Comparison of ENCODE assay signal across 7 mouse cellular contexts in the genomic region with DNA sequence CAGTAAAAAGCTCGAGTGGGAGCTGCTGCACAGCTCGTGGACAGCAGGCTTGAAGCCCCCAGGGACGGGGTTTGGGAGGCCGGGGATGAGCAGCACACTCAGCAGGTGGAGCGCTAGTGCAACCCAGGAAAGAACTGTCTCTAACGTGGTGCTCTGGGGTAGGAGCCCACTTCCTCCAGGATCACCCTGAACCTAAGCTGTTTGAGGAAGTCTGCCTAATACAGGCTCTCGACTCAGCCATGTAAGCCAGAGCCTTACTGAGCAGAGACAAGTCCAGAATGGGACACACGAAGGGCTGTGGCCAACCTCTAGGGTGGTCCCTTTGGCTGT. TPM values are rescaled to one million over a fixed set of nuclear protein-coding genes. Genes with fewer than 3 reads are reported as not detected.
DNase-seq lines count a peak whose midpoint lies in the region; ATAC-seq and TF ChIP-seq lines count a peak whose summit lies in the region.

No protein-coding gene starts in this region.

- H3K27me3 ChIP-seq in liver, adult 2 months (ENCODE audit: control insufficient read depth, insufficient read depth, low read length) = no peaks in the 10 kb centered on the region
- H3K27me3 ChIP-seq in hindbrain, embryonic 11.5 days (ENCODE audit: control insufficient read depth, insufficient read depth, low read length) = no peaks in the 10 kb centered on the region
- peaks cover 9% of the 10 kb centered on the region for H3K27me3 ChIP-seq in liver, embryonic 11.5 days (replicated peaks; ENCODE audit: control insufficient read depth, insufficient read depth, low read length)
- no peaks in the 10 kb centered on the region for H3K27me3 ChIP-seq in stomach, embryonic 14.5 days (ENCODE audit: control insufficient read depth, insufficient read depth, low read length)

- H3K9ac ChIP-seq in liver, adult 2 months (ENCODE audit: low read depth, low read length) = peak overlapping the region; percentile 7
- no peak overlapping the region for H3K9ac ChIP-seq in hindbrain, embryonic 11.5 days (ENCODE audit: low read depth, low read length)
- no peak overlapping the region for H3K9ac ChIP-seq in liver, embryonic 11.5 days (ENCODE audit: low read depth, low read length)
- no peak overlapping the region for H3K9ac ChIP-seq in stomach, embryonic 14.5 days (replicated peaks; ENCODE audit: low read depth, low read length)

- DNase-seq in liver, adult 2 months (ENCODE audit: extremely low read depth, low read depth, low spot score) = no peak
- no peak for DNase-seq in liver
- peak; percentile 18 for DNase-seq in hindbrain, embryonic 11.5 days (ENCODE audit: low spot score)
- DNase-seq in liver, embryonic 11.5 days (ENCODE audit: low spot score) = no peak
- no peak for DNase-seq in urinary bladder, adult 18-20 months (ENCODE audit: low spot score in 2 of 2)
- DNase-seq in testis, postnatal 10 days (ENCODE audit: low spot score) = no peak

- no peak for ATAC-seq in hindbrain, embryonic 11.5 days (ENCODE audit: low FRiP score)
- no peak for ATAC-seq in liver, embryonic 11.5 days (replicated peaks; ENCODE audit: low FRiP score)
- no peak for ATAC-seq in stomach, embryonic 14.5 days (ENCODE audit: insufficient number of reproducible peaks, insufficient read depth, low FRiP score, low read depth)

- H3K4me3 ChIP-seq in liver, adult 2 months (ENCODE audit: insufficient read depth, low read depth, low read length) = no peak overlapping the region
- H3K4me3 ChIP-seq in hindbrain, embryonic 11.5 days (ENCODE audit: low read depth, low read length) = no peak overlapping the region
- no peak overlapping the region for H3K4me3 ChIP-seq in liver, embryonic 11.5 days (ENCODE audit: low read depth, low read length)
- H3K4me3 ChIP-seq in stomach, embryonic 14.5 days (ENCODE audit: low read depth, low read length) = no peak overlapping the region

- no peak for TF ChIP-seq CTCF in liver, adult 2 months (IDR thresholded peaks at IDR 0.05; ENCODE audit: low read depth, low read length)

- H3K27ac ChIP-seq in liver, adult 2 months (replicated peaks; ENCODE audit: insufficient read depth, low read depth, low read length) = peak overlapping the region; percentile 64
- H3K27ac ChIP-seq in hindbrain, embryonic 11.5 days (ENCODE audit: low read depth, low read length) = peak overlapping the region; percentile 4; the same call in 1 of the 2 replicates
- H3K27ac ChIP-seq in liver, embryonic 11.5 days (ENCODE audit: low read depth, low read length) = no peak overlapping the region
- H3K27ac ChIP-seq in stomach, embryonic 14.5 days (ENCODE audit: low read length) = peak overlapping the region; percentile 80

- H3K4me2 ChIP-seq in hindbrain, embryonic 11.5 days (replicated peaks; ENCODE audit: low read depth, low read length) = no peak overlapping the region
- 0 out of 2 replicates have a peak overlapping the region, but pooled peaks have one; percentile 8 for H3K4me2 ChIP-seq in liver, embryonic 11.5 days
- no peak overlapping the region for H3K4me2 ChIP-seq in stomach, embryonic 14.5 days (replicated peaks; ENCODE audit: low read depth, low read length)

- no peaks in the 10 kb centered on the region for H3K9me3 ChIP-seq in hindbrain, embryonic 11.5 days (ENCODE audit: control insufficient read depth, low read length)
- no peaks in the 10 kb centered on the region for H3K9me3 ChIP-seq in liver, embryonic 11.5 days (ENCODE audit: control insufficient read depth, low read length)
- H3K9me3 ChIP-seq in stomach, embryonic 14.5 days (ENCODE audit: control insufficient read depth, low read depth, low read length) = no peaks in the 10 kb centered on the region

- peaks cover 38% of the 10 kb centered on the region for H3K4me1 ChIP-seq in liver, adult 2 months (ENCODE audit: control insufficient read depth, insufficient read depth, low read length)
- no peaks in the 10 kb centered on the region; the same call in 1 of the 2 replicates for H3K4me1 ChIP-seq in hindbrain, embryonic 11.5 days (replicated peaks; ENCODE audit: control insufficient read depth, insufficient read depth, low read length)
- peaks cover 11% of the 10 kb centered on the region for H3K4me1 ChIP-seq in liver, embryonic 11.5 days (replicated peaks; ENCODE audit: control insufficient read depth, insufficient read depth, low read length)
- H3K4me1 ChIP-seq in stomach, embryonic 14.5 days (ENCODE audit: control insufficient read depth, insufficient read depth, low read length) = peaks cover 17% of the 10 kb centered on the region

- 25% methylated on average over 8 of the region's 8 CpGs for WGBS in liver, adult 2 months
- 58% methylated on average over 8 of the region's 8 CpGs for WGBS in hindbrain, embryonic 11.5 days
- WGBS in liver, embryonic 11.5 days = 45% methylated on average over 8 of the region's 8 CpGs
- WGBS in stomach, embryonic 14.5 days = 49% methylated on average over 8 of the region's 8 CpGs

- TF ChIP-seq POLR2A in liver, adult 2 months (IDR thresholded peaks at IDR 0.05; ENCODE audit: extremely low read depth, insufficient read depth, low read length) = no peak

- peaks cover 2% of the 10 kb centered on the region; the same call in 1 of the 2 replicates for H3K36me3 ChIP-seq in liver, adult 2 months (ENCODE audit: control insufficient read depth, insufficient read depth, low read length)
- H3K36me3 ChIP-seq in hindbrain, embryonic 11.5 days (ENCODE audit: control insufficient read depth, insufficient read depth, low read length) = 0 out of 2 replicates have a peak, but pooled peaks cover 4% of the 10 kb centered on the region
- H3K36me3 ChIP-seq in liver, embryonic 11.5 days (ENCODE audit: control insufficient read depth, insufficient read depth, low read length) = peaks cover 10% of the 10 kb centered on the region; the same call in 1 of the 2 replicates
- peaks cover 17% of the 10 kb centered on the region for H3K36me3 ChIP-seq in stomach, embryonic 14.5 days (ENCODE audit: control insufficient read depth, insufficient read depth, low read length)

- peaks cover 7% of the 10 kb centered on the region; the same call in 1 of the 2 replicates for H3K79me2 ChIP-seq in liver, adult 2 months (ENCODE audit: control insufficient read depth, insufficient read depth, low read length)

RNA-seq across cellular contexts. Expression of gene Gcgr, which starts 8.4 kb away (rescaled TPM):
- total RNA-seq in liver, adult 2 months (2014; rRNA removed) = 135 and 143 TPM in 2 replicates
- 542 and 561 TPM in 2 replicates for polyA plus RNA-seq in liver, adult 2 months (2012; rRNA removed)
- 0.31 and 0.56 TPM in 2 replicates for polyA plus RNA-seq in hindbrain, embryonic 11.5 days (2014; fragmentation: Nextera tagmentation; extraction: Ambion mirVana)
- polyA plus RNA-seq in liver, embryonic 11.5 days (2014; fragmentation: Nextera tagmentation; extraction: Ambion mirVana) = 7.6 and 7.7 TPM in 2 replicates
- polyA plus RNA-seq in stomach, embryonic 14.5 days (2014; fragmentation: Nextera tagmentation; extraction: Ambion mirVana) = 1.2 and 1.9 TPM in 2 replicates

RNA-seq across cellular contexts. Expression of gene Mcrip1, which starts 10.6 kb away (rescaled TPM):
- total RNA-seq in liver, adult 2 months (2014; rRNA removed) = 11.7 and 13.6 TPM in 2 replicates
- polyA plus RNA-seq in liver, adult 2 months (2012; rRNA removed) = 36.8 and 44.4 TPM in 2 replicates
- polyA plus RNA-seq in hindbrain, embryonic 11.5 days (2014; fragmentation: Nextera tagmentation; extraction: Ambion mirVana) = 245 and 256 TPM in 2 replicates
- 117 and 123 TPM in 2 replicates for polyA plus RNA-seq in liver, embryonic 11.5 days (2014; fragmentation: Nextera tagmentation; extraction: Ambion mirVana)
- polyA plus RNA-seq in stomach, embryonic 14.5 days (2014; fragmentation: Nextera tagmentation; extraction: Ambion mirVana) = 229 and 239 TPM in 2 replicates

RNA-seq across cellular contexts. Expression of gene Ppp1r27, which starts 12.0 kb away (rescaled TPM):
- 0.28 TPM in 1 of 2 replicates, not detected in the other for total RNA-seq in liver, adult 2 months (2014; rRNA removed)
- not detected in 2 replicates for polyA plus RNA-seq in liver, adult 2 months (2012; rRNA removed)
- not detected in 2 replicates for polyA plus RNA-seq in hindbrain, embryonic 11.5 days (2014; fragmentation: Nextera tagmentation; extraction: Ambion mirVana)
- not detected in 2 replicates for polyA plus RNA-seq in liver, embryonic 11.5 days (2014; fragmentation: Nextera tagmentation; extraction: Ambion mirVana)
- not detected in 2 replicates for polyA plus RNA-seq in stomach, embryonic 14.5 days (2014; fragmentation: Nextera tagmentation; extraction: Ambion mirVana)

RNA-seq across cellular contexts. Expression of gene P4hb, which starts 34.1 kb away (rescaled TPM):
- 933 and 951 TPM in 2 replicates for total RNA-seq in liver, adult 2 months (2014; rRNA removed)
- 683 and 737 TPM in 2 replicates for polyA plus RNA-seq in liver, adult 2 months (2012; rRNA removed)
- 504 and 527 TPM in 2 replicates for polyA plus RNA-seq in hindbrain, embryonic 11.5 days (2014; fragmentation: Nextera tagmentation; extraction: Ambion mirVana)
- 648 and 680 TPM in 2 replicates for polyA plus RNA-seq in liver, embryonic 11.5 days (2014; fragmentation: Nextera tagmentation; extraction: Ambion mirVana)
- polyA plus RNA-seq in stomach, embryonic 14.5 days (2014; fragmentation: Nextera tagmentation; extraction: Ambion mirVana) = 768 and 850 TPM in 2 replicates

RNA-seq across cellular contexts. Expression of gene Arhgdia, which starts 42.5 kb away (rescaled TPM):
- total RNA-seq in liver, adult 2 months (2014; rRNA removed) = 14.9 and 22.3 TPM in 2 replicates
- 142 and 188 TPM in 2 replicates for polyA plus RNA-seq in liver, adult 2 months (2012; rRNA removed)
- 576 and 591 TPM in 2 replicates for polyA plus RNA-seq in hindbrain, embryonic 11.5 days (2014; fragmentation: Nextera tagmentation; extraction: Ambion mirVana)
- polyA plus RNA-seq in liver, embryonic 11.5 days (2014; fragmentation: Nextera tagmentation; extraction: Ambion mirVana) = 557 and 561 TPM in 2 replicates
- polyA plus RNA-seq in stomach, embryonic 14.5 days (2014; fragmentation: Nextera tagmentation; extraction: Ambion mirVana) = 575 and 578 TPM in 2 replicates

Comparison
In these comparisons a context has a peak if more than half of its experiments do, and no peak if none do; other contexts are left out.
1. RNA of gene Gcgr, which starts 8.4 kb away (polyA plus RNA-seq): 542 to 561 TPM in liver, adult 2 months; 7.6 to 7.7 TPM in liver, embryonic 11.5 days, 1.2 to 1.9 TPM in stomach, embryonic 14.5 days and 0.31 to 0.56 TPM in hindbrain, embryonic 11.5 days; every median in the first group is over 10 times any median in the second.